Mouse (Mus musculus) CH12.LX (cell line): Measurements from ENCODE around the gene Ints5. TPM values are rescaled to one million over a fixed set of nuclear protein-coding genes. Genes with fewer than 3 reads are reported as not detected.
"Not testable (repeated sequence)": the region's sequence is repeated elsewhere in the genome, so short reads cannot be mapped to it uniquely, and the experiment has no call there.

ENCODE experiments used
- DNase-seq: peaks from one replicate; pipeline ENCODE4 v3.0.0-alpha.2; 2013; ENCODE audit errors: extremely low read depth
- H3K27ac ChIP-seq: 2 replicates; pipeline ENCODE4 v1.5.1; 2012; ENCODE audit warnings: low read depth, mild to moderate bottlenecking, control low read depth, moderate library complexity; ENCODE audit not compliant: insufficient read depth
- H3K27me3 ChIP-seq: replicated peaks from 2 replicates; pipeline ENCODE3; 2012; ENCODE audit warnings: inconsistent platforms
- H3K36me3 ChIP-seq, 2 experiments: replicated peaks in 1 of 2; 2 replicates each; pipeline versions ENCODE3 to v1.6.1; 2012; ENCODE audit warnings: inconsistent platforms in 1 of 2, low read length in 1 of 2, mild to moderate bottlenecking in 1 of 2, mixed read lengths in 1 of 2, moderate library complexity in 1 of 2; ENCODE audit not compliant: control insufficient read depth in 1 of 2, insufficient read depth in 1 of 2
- H3K4me1 ChIP-seq, 2 experiments: 2 replicates each; pipeline ENCODE4 v1.6.1; 2012; ENCODE audit warnings: inconsistent platforms in 1 of 2, moderate library complexity in 1 of 2; ENCODE audit not compliant: insufficient read depth in 2 of 2, control insufficient read depth in 1 of 2
- H3K4me2 ChIP-seq: 2 replicates; pipeline ENCODE4 v1.6.1; 2012; ENCODE audit warnings: low read depth, mild to moderate bottlenecking, control low read depth; ENCODE audit not compliant: poor library complexity, insufficient read depth, severe bottlenecking
- H3K4me3 ChIP-seq, 3 experiments: fragments of 150-350 bp in 1 of 3; sonication (generic) in 1 of 3; replicated peaks in 1 of 3; 2 replicates each; pipeline versions ENCODE3 to v1.5.1; 2011 to 2012; ENCODE audit warnings: low read depth in 2 of 3, low read length in 2 of 3, mild to moderate bottlenecking in 2 of 3, moderate library complexity in 2 of 3, control low read depth in 1 of 3, improper control_type of control experiment in 1 of 3, inconsistent platforms in 1 of 3, mixed read lengths in 1 of 3; ENCODE audit not compliant: poor library complexity in 1 of 3
- H3K79me2 ChIP-seq: replicated peaks from 2 replicates; pipeline ENCODE4 v1.6.1; 2012; ENCODE audit warnings: mild to moderate bottlenecking, moderate library complexity; ENCODE audit not compliant: control insufficient read depth, poor library complexity, insufficient read depth, severe bottlenecking; ENCODE audit errors: extremely low read depth
- H3K9ac ChIP-seq: 2 replicates; pipeline ENCODE4 v1.6.1; 2012; ENCODE audit warnings: low read depth, mild to moderate bottlenecking, control low read depth, moderate library complexity; ENCODE audit not compliant: insufficient read depth
- H3K9me3 ChIP-seq: replicated peaks from 2 replicates; pipeline ENCODE3; 2012; ENCODE audit warnings: low read length, inconsistent platforms, mixed read lengths
- BHLHE40 ChIP-seq: IDR thresholded peaks from 2 replicates; pipeline ENCODE4 v1.6.1; 2011; ENCODE audit warnings: mild to moderate bottlenecking, low read depth, low read length, improper control_type of control experiment
- CHD1 ChIP-seq: IDR thresholded peaks from 2 replicates; pipeline ENCODE4 v1.6.1; 2012; ENCODE audit warnings: low read depth, low read length, improper control_type of control experiment, inconsistent platforms
- CHD2 ChIP-seq: IDR thresholded peaks from 2 replicates; pipeline ENCODE4 v1.6.1; 2011; ENCODE audit warnings: low read length, improper control_type of control experiment
- CTCF ChIP-seq, 2 experiments: IDR thresholded peaks in 1 of 2; conservative IDR thresholded peaks in 1 of 2; 2 replicates each; pipeline ENCODE4 v1.5.1; 2011 to 2012; ENCODE audit warnings: low read depth in 2 of 2, low read length in 2 of 2, improper control_type of control experiment in 1 of 2, inconsistent platforms in 1 of 2, mild to moderate bottlenecking in 1 of 2, moderate library complexity in 1 of 2
- E2F4 ChIP-seq: IDR thresholded peaks from 2 replicates; pipeline ENCODE4 v1.6.1; 2011; ENCODE audit warnings: low read depth, low read length, improper control_type of control experiment; ENCODE audit not compliant: insufficient replicate concordance
- ELF1 ChIP-seq: IDR thresholded peaks from 2 replicates; pipeline ENCODE4 v1.6.1; 2014; ENCODE audit warnings: low read depth, mild to moderate bottlenecking, inconsistent platforms, low read length, improper control_type of control experiment
- ETS1 ChIP-seq: conservative IDR thresholded peaks from 2 replicates; pipeline ENCODE4 v1.6.1; 2012; ENCODE audit warnings: low read depth, mild to moderate bottlenecking, inconsistent platforms, low read length, improper control_type of control experiment, moderate library complexity
- GABPA ChIP-seq: IDR thresholded peaks from 2 replicates; pipeline ENCODE4 v1.6.1; 2012; ENCODE audit warnings: low read depth, low read length, improper control_type of control experiment, inconsistent platforms; ENCODE audit not compliant: insufficient replicate concordance
- HCFC1 ChIP-seq: IDR thresholded peaks from 2 replicates; pipeline ENCODE4 v1.6.1; 2012; ENCODE audit warnings: low read depth, mild to moderate bottlenecking, inconsistent platforms, low read length, improper control_type of control experiment
- IRF4 ChIP-seq: IDR thresholded peaks from 2 replicates; pipeline ENCODE4 v1.6.1; 2014; ENCODE audit warnings: low read depth, mild to moderate bottlenecking, inconsistent platforms, low read length, improper control_type of control experiment
- KAT2A ChIP-seq: IDR thresholded peaks from 2 replicates; pipeline ENCODE4 v1.6.1; 2012; ENCODE audit warnings: low read length, improper control_type of control experiment, inconsistent platforms; ENCODE audit not compliant: insufficient replicate concordance
- MAFK ChIP-seq: IDR thresholded peaks from 2 replicates; pipeline ENCODE4 v1.6.1; 2011; ENCODE audit warnings: low read length, improper control_type of control experiment; ENCODE audit not compliant: insufficient replicate concordance
- MAX ChIP-seq: IDR thresholded peaks from 2 replicates; pipeline ENCODE4 v1.6.1; 2011; ENCODE audit warnings: low read length, improper control_type of control experiment
- MAZ ChIP-seq: IDR thresholded peaks from 2 replicates; pipeline ENCODE4 v1.6.1; 2012; ENCODE audit warnings: low read depth, mild to moderate bottlenecking, inconsistent platforms, low read length, improper control_type of control experiment, moderate library complexity
- MEF2A ChIP-seq: IDR thresholded peaks from 2 replicates; pipeline ENCODE4 v1.6.1; 2014; ENCODE audit warnings: low read depth, mild to moderate bottlenecking, inconsistent platforms, low read length, improper control_type of control experiment, borderline replicate concordance
- MXI1 ChIP-seq: IDR thresholded peaks from 2 replicates; pipeline ENCODE4 v1.6.1; 2011; ENCODE audit warnings: mild to moderate bottlenecking, low read depth, low read length, improper control_type of control experiment
- MYC ChIP-seq: IDR thresholded peaks from 2 replicates; pipeline ENCODE4 v1.6.1; 2011; ENCODE audit warnings: low read depth, mild to moderate bottlenecking, improper control_type of control experiment, low read length
- NELFE ChIP-seq: IDR thresholded peaks from 2 replicates; pipeline ENCODE4 v1.6.1; 2011; ENCODE audit warnings: low read depth, low read length, improper control_type of control experiment
- POLR2A ChIP-seq: IDR thresholded peaks from 2 replicates; pipeline ENCODE4 v1.6.1; 2011; ENCODE audit warnings: low read depth, mild to moderate bottlenecking, improper control_type of control experiment, low read length
- POLR2AphosphoS2 ChIP-seq: IDR thresholded peaks from 2 replicates; pipeline ENCODE4 v1.6.1; 2011; ENCODE audit warnings: low read depth, low read length, improper control_type of control experiment
- RCOR1 ChIP-seq: conservative IDR thresholded peaks from 2 replicates; pipeline ENCODE4 v1.6.1; 2012; ENCODE audit warnings: low read depth, mild to moderate bottlenecking, inconsistent platforms, low read length, improper control_type of control experiment
- TBP ChIP-seq: conservative IDR thresholded peaks from 2 replicates; pipeline ENCODE4 v1.6.1; 2011; ENCODE audit warnings: low read depth, low read length, improper control_type of control experiment
- TCF12 ChIP-seq: IDR thresholded peaks from 2 replicates; pipeline ENCODE4 v1.6.1; 2014; ENCODE audit warnings: low read depth, mild to moderate bottlenecking, inconsistent platforms, low read length, improper control_type of control experiment
- USF1 ChIP-seq: IDR thresholded peaks from 2 replicates; pipeline ENCODE4 v1.6.1; 2014; ENCODE audit warnings: low read depth, mild to moderate bottlenecking, inconsistent platforms, low read length, improper control_type of control experiment
- USF2 ChIP-seq: conservative IDR thresholded peaks from 2 replicates; pipeline ENCODE4 v1.6.1; 2011; ENCODE audit warnings: low read depth, low read length, improper control_type of control experiment
- ZC3H11A ChIP-seq: IDR thresholded peaks from 2 replicates; pipeline ENCODE4 v1.6.1; 2012; ENCODE audit warnings: low read depth, mild to moderate bottlenecking, inconsistent platforms, low read length, improper control_type of control experiment
- ZKSCAN1 ChIP-seq: IDR thresholded peaks from 2 replicates; pipeline ENCODE4 v1.6.1; 2012; ENCODE audit warnings: low read depth, inconsistent platforms, low read length, improper control_type of control experiment, borderline replicate concordance
- ZMIZ1 ChIP-seq: IDR thresholded peaks from 2 replicates; pipeline ENCODE4 v1.6.1; 2012; ENCODE audit warnings: low read depth, mild to moderate bottlenecking, inconsistent platforms, low read length, improper control_type of control experiment
- ZNF384 ChIP-seq: IDR thresholded peaks from 2 replicates; pipeline ENCODE4 v1.6.1; 2012; ENCODE audit warnings: low read depth, low read length, improper control_type of control experiment, inconsistent platforms
- dilution Hi-C: fragments of 300-500 bp; cut with MboI; formaldehyde crosslinking; loops from 2 replicates; pipeline ENCODE4 v1.14.3; 2020; ENCODE audit warnings: low sequenced_read_pairs; ENCODE audit not compliant: extremely low pct_unique_long_range_greater_than_20kb, extremely low pct_ligation_motif_present
- in situ Hi-C: fragments of 300-500 bp; cut with MboI; formaldehyde crosslinking; loops from 3 replicates; pipeline ENCODE4 v1.14.3; 2019; ENCODE audit warnings: low sequenced_read_pairs, low pct_ligation_motif_present, low pct_unique_long_range_greater_than_20kb, mixed read lengths
- polyA plus RNA-seq: library from polyadenylated mRNA; unstranded; fragments of >175 nt; gene quantifications from 2 replicates; pipeline ENCODE4 v1.2.1, GENCODE M21; 2012; ENCODE audit warnings: low read depth; ENCODE audit not compliant: insufficient read length
- total RNA-seq, 2 experiments: library from RNA; depleted of rRNA; stranded (reverse); fragments of 300-350 nt in 1 of 2; fragments of >200 nt in 1 of 2; gene quantifications; 2 replicates each; pipeline ENCODE4 v1.2.3; 2012 to 2014

The Ints5 gene
- total and polyA plus RNA-seq, 3 experiments: 17.2 to 38.9 (median 38.0) TPM

GRCm38 (mm10) chr19:8897211-8897864 is 4.5 kb downstream of the Ints5 start:
- H3K9me3 ChIP-seq, dilution Hi-C loops, H3K27me3 ChIP-seq: not testable (repeated sequence)
- Histone ChIP-seq H3K4me3 (peak overlapping the region; percentile 44 to 82 (median 55)), H3K4me2 (peak overlapping the region; percentile 90), H3K9ac (peak overlapping the region; percentile 71), H3K4me1 (peaks cover 27 to 68% of the 10 kb centered on the region in 2 experiments), H3K36me3 (peaks cover 22 to 38% of the 10 kb centered on the region in 2 experiments), H3K27ac (peak overlapping the region; percentile 90), H3K79me2 (peaks cover 73% of the 10 kb centered on the region)
- peak; percentile 35 for DNase-seq
- in situ Hi-C loops: loop anchor here (5.0 kb wide), 1 partner anchor 40 kb away; no protein-coding TSS in a partner anchor
- 0 out of 2 replicates have a peak, but pooled peaks have one; percentile 33 for TF ChIP-seq ELF1
- TF ChIP-seq NELFE: peak; percentile 3; the same call in 1 of the 2 replicates
- peak; percentile 75 for TF ChIP-seq CHD1
- TF ChIP-seq CHD2: peak; percentile 10; the same call in 1 of the 2 replicates

GRCm38 (mm10) chr19:8897865-8898495 is 5.2 kb downstream of the Ints5 start, which contains the start of gene Ganab:
Gene Ganab, plus strand, starts transcription at chr19:8898071.
- peak within 1 kb of the TSS; percentile 85 for H3K9ac ChIP-seq
- dilution Hi-C loops: no loop called here
- H3K9me3 ChIP-seq: no peaks in the 10 kb centered on the region
- H3K4me1 ChIP-seq: peaks cover 28 to 68% of the 10 kb centered on the region in 2 experiments
- H3K4me2 ChIP-seq: peak within 1 kb of the TSS; percentile 96
- H3K27me3 ChIP-seq: no peaks in the 10 kb centered on the region
- peak; percentile 96 for DNase-seq
- in situ Hi-C loops: loop anchor here (5.0 kb wide), 1 partner anchor 39 kb away; no protein-coding TSS in a partner anchor
- H3K79me2 ChIP-seq: peaks cover 77% of the 10 kb centered on the region
- H3K27ac ChIP-seq: peak within 1 kb of the TSS; percentile 90
- H3K36me3 ChIP-seq: peaks cover 26 to 43% of the 10 kb centered on the region in 2 experiments
- peak within 1 kb of the TSS; percentile 82 to 99 (median 99) for H3K4me3 ChIP-seq
- no peak for TF ChIP-seq MAFK
- TF ChIP-seq POLR2AphosphoS2: peak; percentile 96
- TF ChIP-seq MAX: peak; percentile 63
- no peak; the same call in 1 of the 2 replicates for TF ChIP-seq MYC
- TF ChIP-seq ZMIZ1: peak; percentile 85; the same call in 1 of the 2 replicates
- no peak for TF ChIP-seq USF1
- TF ChIP-seq IRF4: peak; percentile 43
- TF ChIP-seq MEF2A: peak; percentile 14; the same call in 1 of the 2 replicates
- peak; percentile 93 for TF ChIP-seq TCF12
- TF ChIP-seq HCFC1: peak; percentile 84
- TF ChIP-seq RCOR1: no peak
- peak; percentile 70 for TF ChIP-seq MXI1
- TF ChIP-seq CTCF (conservative IDR thresholded peaks at IDR 0.05 in 1 of 2, IDR thresholded peaks at IDR 0.05 in 1 of 2; ENCODE audit: low read depth in 2 of 2, low read length in 2 of 2): no peak
- peak; percentile 72; the same call in 1 of the 2 replicates for TF ChIP-seq CHD1
- TF ChIP-seq ELF1: peak; percentile 73; the same call in 1 of the 2 replicates
- TF ChIP-seq USF2: no peak
- peak; percentile 77 for TF ChIP-seq NELFE
- TF ChIP-seq ZKSCAN1: no peak
- 0 out of 2 replicates have a peak, but pooled peaks have one; percentile 40 for TF ChIP-seq MAZ
- TF ChIP-seq ZC3H11A: no peak
- TF ChIP-seq GABPA: no peak; the same call in 1 of the 2 replicates
- TF ChIP-seq CHD2: peak; percentile 60
- TF ChIP-seq KAT2A: peak; percentile 76; the same call in 1 of the 2 replicates
- TF ChIP-seq TBP: peak; percentile 44; the same call in 1 of the 2 replicates
- peak; percentile 88 for TF ChIP-seq POLR2A
- peak; percentile 74; the same call in 1 of the 2 replicates for TF ChIP-seq E2F4
- TF ChIP-seq ZNF384: no peak
- no peak; the same call in 1 of the 2 replicates for TF ChIP-seq BHLHE40
- TF ChIP-seq ETS1: 0 out of 2 replicates have a peak, but pooled peaks have one; percentile 22
